Mouse (Mus musculus) embryo, embryonic 10 days (tissue): ENCODE measurements around the gene Gm21789.
"Not testable (repeated sequence)": the region's sequence is repeated elsewhere in the genome, so short reads cannot be mapped to it uniquely, and the experiment has no call there.

Experiments used
- DNase-seq: peaks from one replicate; pipeline ENCODE4 v3.0.0-alpha.2; 2015; ENCODE audit warnings: low spot score

Gene Gm21789

DNA sequence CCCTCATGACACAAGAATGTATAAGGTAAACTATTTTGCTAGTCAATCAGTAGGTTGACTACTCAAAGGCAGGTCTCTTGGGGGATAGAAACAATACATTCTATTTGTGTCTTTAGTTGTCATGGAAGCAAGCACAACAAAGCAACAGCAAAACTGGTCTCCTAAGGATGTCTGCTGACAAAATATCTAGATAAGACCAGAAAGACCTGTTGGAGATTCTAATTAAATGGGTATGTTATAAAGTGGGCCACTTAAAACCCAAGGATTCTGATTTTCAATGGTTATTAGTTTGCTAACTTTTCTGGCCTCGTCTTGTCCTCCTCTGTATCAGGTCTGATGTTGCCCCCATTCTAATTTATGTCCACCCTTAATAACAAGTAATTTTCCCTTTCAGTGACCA, at the start of gene Gm21789:
Gm21789 (plus strand) TSS at position 301 of the 400 bp plus-strand sequence.
- not testable (repeated sequence) for DNase-seq

DNA sequence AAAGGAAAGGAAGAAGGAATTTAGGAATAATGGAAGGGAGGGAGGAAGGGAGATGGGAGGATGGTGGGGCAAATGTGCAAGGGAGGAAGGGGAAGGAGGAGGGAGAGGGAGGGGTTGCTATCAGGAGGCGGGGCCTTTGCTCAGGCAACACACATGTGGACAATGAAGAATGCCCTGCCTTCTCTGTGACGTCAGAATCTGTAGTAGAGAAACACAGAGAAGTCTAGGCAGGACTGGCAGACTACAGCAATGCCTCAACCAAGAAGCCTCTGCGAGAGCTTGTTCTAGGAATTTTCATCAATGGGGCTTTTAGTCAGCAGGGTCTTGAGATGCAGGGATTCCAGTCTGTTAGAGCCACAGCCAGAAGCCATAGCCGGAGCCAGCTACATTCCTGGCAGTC, 47.2 kb upstream of the Gm21789 start, which contains the start of gene Btbd35f30:
Btbd35f30 (plus strand) TSS at position 301 of the 400 bp plus-strand sequence.
- DNase-seq, result not testable (repeated sequence)

DNA sequence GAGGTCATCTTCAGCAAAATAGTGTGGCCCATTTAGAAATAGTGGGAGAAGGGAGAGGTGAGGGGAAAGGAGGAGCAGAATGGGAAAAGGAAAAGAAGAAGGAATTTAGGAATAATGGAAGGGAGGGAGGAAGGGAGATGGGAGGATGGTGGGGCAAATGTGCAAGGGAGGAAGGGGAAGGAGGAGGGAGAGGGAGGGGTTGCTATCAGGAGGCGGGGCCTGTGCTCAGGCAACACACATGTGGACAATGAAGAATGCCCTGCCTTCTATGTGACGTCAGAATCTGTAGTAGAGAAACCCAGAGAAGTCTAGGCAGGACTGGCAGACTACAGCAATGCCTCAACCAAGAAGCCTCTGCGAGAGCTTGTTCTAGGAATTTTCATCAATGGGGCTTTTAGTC, 32.0 kb downstream of the Gm21789 start, which contains the start of gene Btbd35f5:
Btbd35f5 (plus strand) TSS at position 301 of the 400 bp plus-strand sequence.
- not testable (repeated sequence) for DNase-seq
